Mouse (Mus musculus): Measurements from ENCODE around the gene Aplnr.

DNA sequence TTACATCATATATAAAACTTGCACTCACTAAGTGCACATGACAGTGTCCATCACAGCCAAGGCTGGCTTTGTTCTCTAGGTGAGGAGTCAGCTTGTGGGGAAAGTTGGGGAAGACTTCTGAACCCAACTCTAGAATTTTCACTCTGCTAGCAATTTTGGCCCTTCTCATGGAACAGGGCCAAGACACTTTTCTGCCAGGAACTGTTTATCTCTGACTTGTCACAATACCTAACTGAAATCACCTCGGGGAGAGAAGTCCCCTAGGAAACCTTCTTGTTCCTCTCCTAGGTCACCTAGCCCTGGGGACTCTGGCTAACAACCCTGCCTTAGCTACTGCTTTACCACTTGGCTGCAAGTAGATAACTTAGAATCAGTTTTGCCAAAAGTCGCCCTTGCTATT, 3.8 kb upstream of the Aplnr start:
- TF ChIP-seq POLR2A (IDR thresholded peaks at IDR 0.05; ENCODE audit: borderline replicate concordance, control insufficient read depth, low read depth, low read length), result no peak
- no peak for TF ChIP-seq CTCF (IDR thresholded peaks at IDR 0.05; ENCODE audit: control insufficient read depth, insufficient read depth, low read length)

All from bone marrow, adult 2 months (tissue).